Mouse (Mus musculus): ENCODE measurements around the gene Galnt5.

- TF ChIP-seq ZNF384 (IDR thresholded peaks at IDR 0.05; ENCODE audit: low read depth, low read length) = no peak
- no peak for TF ChIP-seq CHD2 (IDR thresholded peaks at IDR 0.05; ENCODE audit: low read depth, low read length)
- no peak for TF ChIP-seq MAFK (IDR thresholded peaks at IDR 0.05; ENCODE audit: insufficient read depth, low read depth, low read length)
Observed at GRCm38 (mm10) chr2:58026740-58027139, 29.1 kb downstream of the Galnt5 start.
